ENCODE assay signal across 12 mouse cellular contexts in the genomic region with DNA sequence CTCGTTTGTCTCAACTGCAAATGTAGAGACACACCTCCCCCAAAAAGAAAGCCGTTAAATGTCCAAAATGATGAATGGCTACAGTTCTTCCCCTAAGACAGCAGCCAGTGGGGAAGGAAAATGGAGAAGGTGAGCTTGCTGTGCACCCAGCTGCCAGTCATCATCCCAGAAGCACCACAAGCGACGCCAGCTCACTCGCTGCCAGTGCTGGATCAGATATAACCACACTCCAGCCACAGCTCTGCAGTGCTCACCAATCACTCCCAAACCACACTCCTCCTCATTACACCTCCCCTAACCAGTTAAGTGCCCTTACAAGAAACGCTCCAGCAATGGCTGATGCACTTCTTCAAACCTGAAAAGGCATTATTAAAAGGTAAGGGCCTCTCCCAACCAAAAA.
DNase-seq lines count a peak whose midpoint lies in the region; ATAC-seq and TF ChIP-seq lines count a peak whose summit lies in the region.
"Had no signal": no experiment of that assay in that cellular context is flagged by ENCODE, and none has a peak within 500 bp of the region (broad histone marks: within the 10 kb centered on the region; RNA-seq: fewer than 3 reads in every experiment).

No protein-coding gene starts in this region.

- 0 out of 2 replicates have a peak overlapping the region, but pooled peaks have one; percentile 30 for H3K27ac ChIP-seq in embryonic facial prominence, embryonic 12.5 days
- no peak overlapping the region for H3K27ac ChIP-seq in embryonic facial prominence, embryonic 10.5 days (replicated peaks)
- H3K27ac ChIP-seq in lung, postnatal 0 days (ENCODE audit: low read length): no peak overlapping the region
- peak overlapping the region; percentile 7; the same call in 1 of the 2 replicates for H3K27ac ChIP-seq in hindbrain, embryonic 16.5 days (ENCODE audit: low read depth, low read length)
- no peak overlapping the region for H3K27ac ChIP-seq in heart, embryonic 12.5 days (ENCODE audit: poor library complexity, severe bottlenecking)
- H3K27ac ChIP-seq: midbrain, embryonic 13.5 days had no signal

- H3K9ac ChIP-seq in embryonic facial prominence, embryonic 12.5 days: no peak overlapping the region
- no peak overlapping the region for H3K9ac ChIP-seq in lung, postnatal 0 days (replicated peaks; ENCODE audit: low read depth)
- H3K9ac ChIP-seq in hindbrain, embryonic 16.5 days (ENCODE audit: low read depth, low read length): no peak overlapping the region
- H3K9ac ChIP-seq in heart, embryonic 12.5 days: no peak overlapping the region
- H3K9ac ChIP-seq: midbrain, embryonic 13.5 days had no signal

- H3K4me1 ChIP-seq in embryonic facial prominence, embryonic 12.5 days: peaks cover 21% of the 10 kb centered on the region
- peaks cover 31% of the 10 kb centered on the region for H3K4me1 ChIP-seq in embryonic facial prominence, embryonic 10.5 days
- no peaks in the 10 kb centered on the region for H3K4me1 ChIP-seq in lung, postnatal 0 days (ENCODE audit: insufficient read depth, low read depth, low read length)
- H3K4me1 ChIP-seq in hindbrain, embryonic 16.5 days (ENCODE audit: control insufficient read depth, insufficient read depth, low read depth, low read length): peaks cover 4% of the 10 kb centered on the region
- H3K4me1 ChIP-seq in heart, embryonic 12.5 days (replicated peaks): peaks cover 18% of the 10 kb centered on the region

- TF ChIP-seq CTCF in lung, postnatal 0 days (IDR thresholded peaks at IDR 0.05): no peak

- no peak for ATAC-seq in embryonic facial prominence, embryonic 12.5 days (ENCODE audit: insufficient number of reproducible peaks, insufficient read depth, low FRiP score, low TSS enrichment)
- ATAC-seq in lung, postnatal 0 days: no peak
- ATAC-seq in hindbrain, embryonic 16.5 days: peak; percentile 57
- ATAC-seq in heart, embryonic 12.5 days (ENCODE audit: insufficient number of reproducible peaks, low FRiP score): no peak
- ATAC-seq: midbrain, embryonic 13.5 days had no signal

- no peak for TF ChIP-seq EP300 in lung, postnatal 0 days (IDR thresholded peaks at IDR 0.05)

- H3K36me3 ChIP-seq in embryonic facial prominence, embryonic 12.5 days: no peaks in the 10 kb centered on the region
- H3K36me3 ChIP-seq in embryonic facial prominence, embryonic 10.5 days (replicated peaks): no peaks in the 10 kb centered on the region
- no peaks in the 10 kb centered on the region for H3K36me3 ChIP-seq in lung, postnatal 0 days (ENCODE audit: insufficient read depth, low read length)
- no peaks in the 10 kb centered on the region for H3K36me3 ChIP-seq in hindbrain, embryonic 16.5 days (ENCODE audit: control insufficient read depth, insufficient read depth, low read length)
- H3K36me3 ChIP-seq in heart, embryonic 12.5 days: no peaks in the 10 kb centered on the region
- H3K36me3 ChIP-seq: midbrain, embryonic 13.5 days had no signal

- H3K27me3 ChIP-seq in embryonic facial prominence, embryonic 12.5 days: no peaks in the 10 kb centered on the region
- no peaks in the 10 kb centered on the region for H3K27me3 ChIP-seq in embryonic facial prominence, embryonic 10.5 days (replicated peaks; ENCODE audit: low read depth, poor library complexity, severe bottlenecking)
- no peaks in the 10 kb centered on the region for H3K27me3 ChIP-seq in lung, postnatal 0 days (replicated peaks; ENCODE audit: insufficient read depth, low read length)
- no peaks in the 10 kb centered on the region for H3K27me3 ChIP-seq in hindbrain, embryonic 16.5 days (replicated peaks; ENCODE audit: control insufficient read depth, insufficient read depth, low read length)
- H3K27me3 ChIP-seq in heart, embryonic 12.5 days (replicated peaks): no peaks in the 10 kb centered on the region
- H3K27me3 ChIP-seq: CH12.LX; midbrain, embryonic 13.5 days had no signal

- H3K9me3 ChIP-seq in embryonic facial prominence, embryonic 12.5 days: no peaks in the 10 kb centered on the region
- no peaks in the 10 kb centered on the region for H3K9me3 ChIP-seq in embryonic facial prominence, embryonic 10.5 days
- no peaks in the 10 kb centered on the region for H3K9me3 ChIP-seq in lung, postnatal 0 days (ENCODE audit: low read length)
- no peaks in the 10 kb centered on the region for H3K9me3 ChIP-seq in hindbrain, embryonic 16.5 days (ENCODE audit: control insufficient read depth, low read length)
- 0 out of 2 replicates have a peak, but pooled peaks cover 3% of the 10 kb centered on the region for H3K9me3 ChIP-seq in heart, embryonic 12.5 days (replicated peaks)
- H3K9me3 ChIP-seq: midbrain, embryonic 13.5 days had no signal

- H3K4me2 ChIP-seq in embryonic facial prominence, embryonic 12.5 days (replicated peaks): no peak overlapping the region
- 0 out of 2 replicates have a peak overlapping the region, but pooled peaks have one; percentile 5 for H3K4me2 ChIP-seq in lung, postnatal 0 days (replicated peaks; ENCODE audit: low read depth, low read length)
- H3K4me2 ChIP-seq in hindbrain, embryonic 16.5 days (ENCODE audit: low read length): peak overlapping the region; percentile 5; the same call in 1 of the 2 replicates
- H3K4me2 ChIP-seq in heart, embryonic 12.5 days: no peak overlapping the region
- H3K4me2 ChIP-seq: heart, embryonic 11.5 days; midbrain, embryonic 13.5 days had no signal

- no peak for DNase-seq in embryonic facial prominence, embryonic 10.5 days (ENCODE audit: low spot score)
- DNase-seq in lung, postnatal 0 days (ENCODE audit: low spot score): no peak
- DNase-seq in lung, postnatal 36 days: no peak
- peak; percentile 26 to 29 for DNase-seq in thymus, postnatal 36 days
- DNase-seq in kidney, postnatal 14 days: no peak
- DNase-seq: kidney, adult 8-10 months had no signal

- WGBS in embryonic facial prominence, embryonic 12.5 days: 47% methylated on average over 6 of the region's 6 CpGs
- 64% methylated on average over 6 of the region's 6 CpGs for WGBS in embryonic facial prominence, embryonic 10.5 days
- 33% methylated on average over 6 of the region's 6 CpGs for WGBS in lung, postnatal 0 days
- WGBS in hindbrain, embryonic 16.5 days: 38% methylated on average over 6 of the region's 6 CpGs
- 47% methylated on average over 6 of the region's 6 CpGs for WGBS in heart, embryonic 12.5 days

- H3K4me3 ChIP-seq in embryonic facial prominence, embryonic 12.5 days: no peak overlapping the region
- H3K4me3 ChIP-seq in embryonic facial prominence, embryonic 10.5 days: no peak overlapping the region
- H3K4me3 ChIP-seq in lung, postnatal 0 days (ENCODE audit: low read depth, low read length): no peak overlapping the region
- H3K4me3 ChIP-seq in hindbrain, embryonic 16.5 days (ENCODE audit: low read length): no peak overlapping the region
- no peak overlapping the region for H3K4me3 ChIP-seq in heart, embryonic 12.5 days
- H3K4me3 ChIP-seq: midbrain, embryonic 13.5 days had no signal

Comparison
In these comparisons a context has a peak if more than half of its experiments do, and no peak if none do; other contexts are left out.
1. H3K27ac ChIP-seq: peak in embryonic facial prominence, embryonic 12.5 days (single experiment) and hindbrain, embryonic 16.5 days (single experiment); none in embryonic facial prominence, embryonic 10.5 days (single experiment), lung, postnatal 0 days (single experiment) and heart, embryonic 12.5 days (single experiment).
2. H3K4me2 ChIP-seq: peak in lung, postnatal 0 days (single experiment) and hindbrain, embryonic 16.5 days (single experiment); none in embryonic facial prominence, embryonic 12.5 days (single experiment) and heart, embryonic 12.5 days (single experiment).
3. DNase-seq: peak in thymus, postnatal 36 days (2 of 2); none in embryonic facial prominence, embryonic 10.5 days (single experiment), lung, postnatal 0 days (single experiment), lung, postnatal 36 days (single experiment) and kidney, postnatal 14 days (single experiment).